Mouse (Mus musculus): ENCODE data around the gene Sorcs1. TPM values are rescaled to one million over a fixed set of nuclear protein-coding genes. Genes with fewer than 3 reads are reported as not detected.

Sorcs1 gene
- total RNA-seq, 2 experiments from 2014 or later, result 8.0 to 9.8 TPM

DNA sequence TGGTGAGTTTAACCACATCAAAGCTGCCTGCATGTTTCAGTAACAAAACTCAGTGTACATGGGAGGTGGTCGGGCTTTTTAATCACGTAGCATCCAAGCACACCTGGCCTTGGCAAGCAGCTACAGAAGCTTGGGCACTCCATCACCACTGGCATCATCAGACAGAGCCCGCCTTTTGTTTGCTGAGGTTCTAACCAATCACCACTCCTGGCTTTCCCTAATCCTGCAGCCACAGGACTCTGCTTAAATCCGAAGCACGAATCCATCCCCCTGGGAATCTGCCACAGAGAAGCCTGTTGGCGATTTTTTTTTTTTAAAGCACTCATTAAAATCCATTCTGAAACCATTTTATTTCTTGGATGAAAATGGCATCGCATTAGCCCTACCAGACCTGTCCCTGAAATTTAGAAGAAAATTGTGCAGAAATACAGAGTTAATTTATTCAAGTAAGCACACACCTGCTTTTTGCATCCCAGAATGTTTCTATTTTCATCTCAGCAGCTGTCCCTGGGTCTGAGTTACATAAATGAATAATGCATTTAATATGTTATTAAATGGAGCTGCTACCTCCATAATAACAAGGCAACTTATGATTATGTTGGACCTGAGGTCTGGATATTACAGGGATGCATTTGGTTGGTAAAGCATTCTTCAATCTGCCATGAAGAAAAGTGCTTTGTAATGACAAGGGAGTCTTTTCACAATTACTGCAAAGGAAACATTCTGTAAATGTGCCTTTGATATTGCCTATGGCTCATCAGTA is 463.8 kb downstream of the Sorcs1 start:
- peak; percentile 1 to 7 for DNase-seq

DNA sequence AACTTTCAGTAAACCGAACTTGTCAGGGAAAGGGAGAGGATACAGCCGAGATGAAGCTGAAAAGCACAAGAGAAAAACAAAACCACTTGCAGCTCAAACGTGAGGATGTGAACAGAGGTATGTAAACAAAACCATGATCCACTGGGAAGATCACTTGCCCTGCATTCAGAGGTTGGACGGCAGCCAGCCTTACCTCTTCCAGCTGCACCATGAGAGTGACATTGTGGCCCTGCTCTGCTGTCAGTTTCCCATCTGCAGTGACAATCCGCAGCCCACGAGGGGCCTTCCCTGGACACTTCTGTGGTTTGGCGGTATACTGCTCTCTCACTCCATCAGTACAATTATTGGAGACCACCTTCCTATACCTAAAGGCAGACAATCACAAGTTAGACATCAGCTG is 468.0 kb downstream of the Sorcs1 start:
- no peak for DNase-seq

DNA sequence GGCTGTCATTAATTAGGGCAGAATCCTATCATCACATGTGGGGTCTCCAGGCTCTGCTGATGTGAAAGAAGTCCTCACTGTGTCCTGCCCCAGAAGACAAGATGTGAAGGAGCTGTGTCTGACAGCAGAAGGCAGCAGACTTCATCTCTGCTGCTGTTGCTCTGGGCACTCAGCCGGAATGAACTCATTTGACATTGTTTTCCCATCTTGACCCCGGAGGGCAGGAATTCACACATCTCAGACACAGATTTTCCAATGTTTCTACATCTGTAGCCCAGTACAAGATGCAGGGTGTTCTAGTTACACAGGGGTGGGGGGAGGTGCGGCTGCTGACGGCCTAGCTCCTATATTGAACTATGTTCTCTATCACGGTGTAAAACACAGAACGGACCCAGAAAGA is 474.1 kb downstream of the Sorcs1 start:
- no peak for DNase-seq

DNA sequence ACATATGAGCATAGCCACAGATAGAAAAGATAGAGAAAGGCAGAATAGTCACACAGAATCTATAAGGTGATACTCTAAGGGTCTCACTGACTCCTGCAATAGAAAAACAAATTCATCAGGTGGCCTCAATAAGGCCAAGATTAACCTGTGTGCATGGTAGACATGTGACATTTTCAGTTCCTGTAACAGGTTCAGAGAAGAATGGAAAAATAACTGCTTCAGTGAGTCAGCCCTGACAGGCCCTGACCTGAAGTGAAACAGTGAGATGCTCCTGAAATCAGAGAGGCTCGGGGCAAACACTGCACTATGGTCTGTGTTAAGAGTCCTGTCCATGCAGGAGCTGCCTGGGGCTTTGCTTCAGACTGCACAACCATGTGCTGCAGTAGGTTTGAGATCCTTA is 481.9 kb downstream of the Sorcs1 start:
- DNase-seq, result no peak

DNA sequence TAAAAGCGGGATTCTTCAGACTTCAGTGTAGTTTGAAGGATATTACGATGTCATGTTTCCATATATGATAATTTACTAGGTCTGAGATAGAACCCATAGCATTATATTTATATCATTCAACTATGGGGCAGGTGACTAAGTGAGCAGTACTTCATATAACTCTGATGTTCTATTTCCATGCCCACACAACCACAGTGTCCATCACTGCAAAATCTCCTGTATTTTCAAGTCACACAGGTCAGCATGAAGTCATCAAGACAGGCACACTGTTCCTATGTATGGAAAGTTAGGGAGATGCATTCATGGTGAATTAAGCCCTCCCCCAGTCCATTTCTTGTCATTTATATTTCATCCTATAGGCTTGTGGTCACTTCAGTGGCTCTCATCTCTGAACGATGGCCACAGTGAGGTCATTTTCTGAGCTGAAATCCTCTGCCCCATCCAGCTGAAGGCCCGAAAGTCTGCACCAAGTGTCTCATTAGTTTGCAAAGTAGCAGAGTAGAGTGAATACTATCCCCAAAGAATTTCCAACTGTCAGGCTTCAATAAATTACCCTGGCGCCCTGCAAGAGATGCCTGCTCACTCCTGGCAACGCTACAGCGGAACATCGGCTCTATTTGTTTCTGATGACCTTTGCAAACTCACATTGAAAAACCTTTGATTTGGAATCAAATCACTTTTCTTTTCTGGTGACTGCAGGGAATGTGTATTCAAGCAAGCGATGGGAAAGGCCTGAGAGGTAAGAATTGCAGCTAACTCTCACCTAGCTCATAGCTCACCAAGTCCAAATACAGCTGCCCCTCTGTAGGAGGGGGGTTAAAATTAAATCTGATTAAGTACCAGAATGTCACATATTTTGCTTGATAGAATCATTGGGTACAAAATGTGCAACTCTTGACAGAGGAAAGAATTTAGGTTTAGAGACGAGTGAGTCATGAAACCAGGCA is 492.4 kb downstream of the Sorcs1 start:
- DNase-seq, result no peak

DNA sequence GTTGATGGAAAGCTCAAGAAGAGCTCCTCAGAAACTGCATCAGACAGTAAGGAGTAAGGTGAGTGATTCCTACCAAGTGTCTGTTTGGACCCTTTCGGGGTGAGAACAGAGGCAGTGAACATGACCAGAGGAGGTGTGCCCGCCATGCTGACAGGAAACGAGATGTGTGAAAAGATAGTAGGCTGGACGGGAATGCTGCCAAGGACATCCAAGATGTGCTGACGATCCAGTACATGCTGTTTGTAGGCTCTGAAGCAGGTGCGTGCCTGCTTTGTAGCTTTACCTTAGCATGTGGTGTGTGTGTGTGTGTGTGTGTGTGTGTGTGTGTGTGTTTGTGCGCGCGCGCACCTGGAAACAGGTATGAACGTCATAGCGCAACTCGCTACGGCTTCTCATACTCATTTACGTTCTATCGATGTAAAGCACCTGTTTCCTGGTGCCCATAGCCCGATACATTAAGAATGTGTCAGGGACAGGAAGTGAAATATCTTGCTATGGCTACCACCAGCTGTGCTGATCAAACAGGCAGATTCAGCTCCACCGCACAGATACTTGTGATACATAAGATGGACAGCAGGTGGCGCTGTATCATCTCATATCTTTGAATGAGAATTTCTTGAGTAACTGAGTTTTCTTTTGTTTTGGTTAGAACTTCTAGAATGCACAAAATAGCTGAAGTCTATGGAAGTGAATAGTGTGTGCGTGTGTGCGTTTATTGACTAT is 493.4 kb downstream of the Sorcs1 start:
- peak; percentile 17 to 33 for DNase-seq

DNA sequence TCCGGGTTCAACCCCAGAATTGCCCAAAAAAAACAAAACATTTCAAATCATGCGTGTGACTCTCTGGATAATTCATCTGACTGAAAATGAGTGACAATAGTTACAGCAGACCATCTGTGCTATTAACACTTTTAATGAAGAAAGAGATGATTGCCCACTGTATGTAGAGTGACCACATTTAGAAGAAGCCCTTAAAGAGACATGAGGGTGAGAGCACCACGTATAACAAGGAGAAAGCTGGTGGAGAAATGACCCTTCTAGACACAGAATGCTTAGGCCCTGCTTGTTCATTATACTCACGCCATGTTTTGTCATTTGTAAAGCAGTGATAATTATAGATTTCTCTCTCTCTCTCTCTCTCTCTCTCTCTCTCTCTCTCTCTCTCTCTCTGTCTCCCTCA is 499.6 kb downstream of the Sorcs1 start:
- DNase-seq, result no peak

DNA sequence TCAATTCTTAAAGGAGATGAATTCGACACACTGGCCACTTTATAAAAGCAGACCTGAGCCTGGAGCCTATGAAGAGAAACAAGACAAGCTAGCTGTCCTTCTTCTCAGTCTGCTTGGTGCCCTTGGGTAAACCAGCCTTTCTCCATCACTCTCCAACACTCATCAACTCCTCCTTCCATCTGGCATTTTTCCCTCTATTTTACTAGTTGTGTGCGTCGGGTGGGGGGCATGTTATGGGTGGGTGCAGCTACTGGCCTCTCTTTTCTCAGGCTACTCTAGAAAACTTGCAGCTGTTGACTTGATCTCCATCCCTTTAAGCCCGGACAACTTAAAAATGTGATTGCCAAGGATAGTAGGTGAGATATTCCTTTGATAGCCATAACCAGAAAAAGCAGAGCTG is 500.3 kb downstream of the Sorcs1 start:
- DNase-seq, result no peak

DNA sequence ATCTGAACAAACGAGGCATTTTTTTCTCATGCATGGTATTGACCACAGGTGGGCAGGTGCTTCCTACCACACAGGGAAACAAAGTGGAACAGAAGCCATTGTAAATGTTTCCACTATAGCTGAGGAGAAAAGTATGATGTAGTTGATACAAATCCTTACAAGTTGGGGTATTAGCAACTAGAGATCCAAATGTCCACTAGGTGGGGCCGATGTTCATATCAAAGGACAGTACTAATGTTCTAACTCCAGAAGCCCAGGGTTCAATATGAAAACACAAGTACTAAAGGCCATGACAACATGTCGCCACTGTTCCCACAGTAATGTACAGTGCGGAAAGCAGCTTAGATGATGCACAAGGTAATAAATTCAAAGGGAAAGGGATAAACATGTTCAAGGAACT is 506.6 kb downstream of the Sorcs1 start:
- DNase-seq, result peak in 1 of 2 experiments; percentile 12

DNA sequence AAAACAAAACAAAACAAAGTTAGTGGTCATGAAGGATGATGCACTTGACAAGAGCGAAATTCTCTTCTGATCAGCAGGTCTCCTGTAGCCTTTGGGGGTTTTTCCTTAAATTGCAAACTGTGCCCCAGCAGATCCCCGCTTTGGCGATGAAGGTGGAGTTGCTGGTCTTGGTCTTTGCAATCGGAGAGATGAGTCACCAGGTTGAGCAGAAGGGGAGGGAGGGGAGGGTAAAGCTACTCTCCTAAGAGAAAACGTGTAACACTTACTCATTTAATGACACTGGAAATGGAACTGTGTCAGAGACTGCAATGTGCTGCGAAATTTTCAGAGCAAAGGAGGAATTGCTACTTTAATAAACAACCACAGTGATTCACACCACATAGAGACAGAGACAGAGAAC is 527.3 kb downstream of the Sorcs1 start:
- no peak for DNase-seq

DNA sequence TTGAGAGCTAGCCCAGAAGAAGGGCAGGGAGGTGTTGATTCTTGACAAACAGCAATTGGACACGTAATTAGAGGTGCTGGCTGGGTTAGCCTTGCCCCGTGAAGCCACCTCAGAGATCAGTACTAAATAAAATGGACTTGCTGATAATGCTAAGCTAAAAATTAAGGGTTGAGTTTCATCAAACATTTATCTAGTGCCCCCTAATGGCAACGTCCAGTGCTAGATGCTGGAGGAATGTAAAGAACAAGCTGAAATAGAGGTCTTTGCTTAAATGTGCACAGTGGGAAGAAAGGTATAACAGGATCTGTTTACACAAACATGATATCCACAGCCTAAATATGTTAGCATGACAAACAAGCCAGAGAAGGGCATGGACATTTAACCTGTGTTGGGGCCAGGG is 532.5 kb downstream of the Sorcs1 start:
- no peak for DNase-seq

DNA sequence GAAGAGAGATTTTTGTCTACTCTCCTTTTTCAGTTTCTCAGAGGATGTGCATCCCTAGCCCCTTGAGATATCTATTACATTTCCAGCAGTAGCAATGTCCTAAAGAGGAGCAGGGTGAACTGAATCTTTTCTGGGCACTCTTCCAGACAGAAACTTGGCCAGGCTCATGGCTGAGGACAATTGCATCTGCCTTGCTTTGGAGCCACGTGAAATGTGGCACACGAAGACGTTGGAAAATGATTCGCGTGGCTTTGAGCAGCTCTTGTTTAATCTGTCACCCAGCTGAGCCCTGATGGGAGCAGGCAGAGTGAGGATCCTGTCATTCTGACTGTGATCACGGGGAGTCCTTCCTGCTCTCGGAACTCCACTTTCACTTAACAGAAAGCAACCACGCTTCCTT is 536.6 kb downstream of the Sorcs1 start:
- DNase-seq, result peak; percentile 7 to 19

DNA sequence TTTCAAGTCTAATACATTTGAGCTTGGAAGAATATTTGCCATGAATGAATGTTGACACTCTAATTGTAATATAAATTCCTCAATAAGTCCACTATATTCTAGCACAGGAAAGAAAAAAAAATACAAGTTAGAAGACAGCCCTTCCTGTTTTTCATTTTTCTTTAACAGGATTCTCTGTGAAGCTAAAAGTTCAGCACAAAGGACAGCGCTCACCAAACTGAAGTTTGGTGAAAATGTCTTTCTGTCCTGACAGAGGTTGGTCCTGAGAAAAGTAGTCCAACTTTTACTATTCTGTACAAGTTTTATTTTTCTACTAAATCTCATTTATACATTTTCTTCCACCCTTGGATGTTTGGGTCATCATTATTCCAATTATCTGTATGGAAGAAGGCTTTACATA is 543.8 kb downstream of the Sorcs1 start:
- no peak for DNase-seq

DNA sequence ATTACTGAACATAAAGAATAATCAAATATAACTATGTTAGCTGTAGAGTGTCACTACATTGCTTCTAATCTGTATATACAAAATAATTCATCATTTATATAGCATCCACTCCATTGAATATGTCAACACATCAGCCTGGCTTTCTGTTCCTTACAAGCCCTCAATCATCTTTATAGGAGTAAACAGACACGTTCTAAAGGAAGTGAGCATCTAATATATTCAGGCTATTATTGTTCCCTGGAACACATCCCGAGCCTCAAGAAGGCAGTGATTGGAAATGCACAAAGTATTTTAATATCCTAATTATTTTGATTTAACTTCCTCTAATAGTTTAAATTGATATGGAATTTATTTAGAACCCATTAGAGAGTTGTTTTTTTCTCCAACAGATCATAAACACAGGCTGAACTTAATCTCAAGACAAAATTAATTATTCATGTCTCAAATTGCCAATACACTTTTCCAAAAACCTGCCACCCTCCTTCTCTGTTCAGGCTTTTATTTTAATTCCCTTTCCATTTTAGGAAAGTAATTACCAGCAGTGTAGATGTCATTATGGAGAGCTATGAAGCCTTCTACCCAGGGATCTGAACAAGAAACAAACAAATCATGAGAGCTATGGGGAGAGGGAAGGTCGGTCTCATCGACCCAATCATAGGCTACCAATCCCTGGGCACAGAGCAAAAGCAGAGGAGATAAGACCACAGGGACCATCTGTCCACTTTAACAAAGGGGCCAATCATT is 572.4 kb downstream of the Sorcs1 start:
- DNase-seq, result no peak

Small RNA genes within 50 kb of the gene (microRNA-seq; reads per million reads assigned to microRNA genes)
- gene Gm27749, result 0 reads per million in 2 experiments

Data from layer of hippocampus, postnatal 36 days (tissue).